Mouse (Mus musculus) lung, embryonic 14.5 days (tissue): ENCODE measurements around the gene 5730596B20Rik. TPM values are rescaled to one million over a fixed set of nuclear protein-coding genes. Genes with fewer than 3 reads are reported as not detected.
A peak's percentile ranks its signal among the peaks of the same experiment; 100 is the strongest.

Experiments
- ATAC-seq: fragments of 200-750 bp; cut with Nextera tagmentation; 2 replicates; pipeline ENCODE4 v1.8.0; 2017; ENCODE audit warnings: mild to moderate bottlenecking, moderate TSS enrichment, moderate library complexity; ENCODE audit not compliant: insufficient read depth
- DNase-seq: peaks from one replicate; pipeline ENCODE4 v3.0.0-alpha.2; 2015
- H3K27ac ChIP-seq: fragments of 300-500 bp; sonication (generic); 2 replicates; pipeline ENCODE4 v1.5.1; 2014; ENCODE audit warnings: low read depth, mild to moderate bottlenecking, moderate library complexity
- H3K27me3 ChIP-seq: fragments of 300-500 bp; sonication (generic); 2 replicates; pipeline ENCODE4 v1.6.1; 2014; ENCODE audit warnings: low read length, control low read depth; ENCODE audit not compliant: insufficient read depth
- H3K36me3 ChIP-seq: fragments of 300-500 bp; sonication (generic); 2 replicates; pipeline ENCODE4 v1.6.1; 2014; ENCODE audit warnings: control low read depth; ENCODE audit not compliant: insufficient read depth
- H3K4me1 ChIP-seq: fragments of 300-500 bp; sonication (generic); 2 replicates; pipeline ENCODE4 v1.6.1; 2014; ENCODE audit warnings: antibody characterized with exemption, control low read depth; ENCODE audit not compliant: insufficient read depth
- H3K4me2 ChIP-seq: fragments of 300-500 bp; sonication (generic); 2 replicates; pipeline ENCODE4 v1.6.1; 2014; ENCODE audit warnings: mild to moderate bottlenecking
- H3K4me3 ChIP-seq: fragments of 300-500 bp; sonication (generic); 2 replicates; pipeline ENCODE4 v1.5.1; 2014; ENCODE audit warnings: low read depth, low read length
- H3K9ac ChIP-seq: fragments of 300-500 bp; sonication (generic); 2 replicates; pipeline ENCODE4 v1.6.1; 2014
- H3K9me3 ChIP-seq: fragments of 300-500 bp; sonication (generic); 2 replicates; pipeline ENCODE4 v1.6.1; 2016; ENCODE audit warnings: low read depth, low read length, control low read depth
- CTCF ChIP-seq: IDR thresholded peaks from 2 replicates; pipeline ENCODE4 v1.5.1; 2016; ENCODE audit warnings: antibody characterized with exemption, low read depth
- WGBS: fragments of 180-500 bp; shearing (Covaris S2); extraction: QIAGEN DNeasy Blood & Tissue Kit; methylation state at CpG from one replicate; pipeline ENCODE4 v1.1.7; 2014; 5-methylcytosine and 5-hydroxymethylcytosine counted together
- polyA plus RNA-seq: library from polyadenylated mRNA; unstranded; fragments of >200 nt; fragmentation: Nextera tagmentation; extraction: Ambion mirVana; gene quantifications from 2 replicates; pipeline ENCODE4 v1.2.1, GENCODE M21; 2014

5730596B20Rik gene
- polyA plus RNA-seq, 1 experiment from 2014 or later: 2.6 TPM

GRCm38 (mm10) chr6:52213119-52213986, 36.1 kb downstream of the 5730596B20Rik start, which contains the start of the genes Hoxa3 and Gm28308:
Hoxa3 (minus strand) TSS chr6:52213336.
Gm28308 (minus strand) TSS chr6:52213339.
- Histone ChIP-seq H3K4me3 (peak within 1 kb of the TSS; percentile 43), H3K9ac (peak within 1 kb of the TSS; percentile 40), H3K27ac (peak within 1 kb of the TSS; percentile 85; the same call in 1 of the 2 replicates), H3K4me2 (peak within 1 kb of the TSS; percentile 87), H3K4me1 (0 out of 2 replicates have a peak, but pooled peaks cover 3% of the 10 kb centered on the region), H3K36me3 (no peaks in the 10 kb centered on the region), H3K9me3 (no peaks in the 10 kb centered on the region), H3K27me3 (peaks cover 98% of the 10 kb centered on the region)
- DNase-seq (peak; percentile 80), ATAC-seq (peak; percentile 21; the same call in 1 of the 2 replicates)
- 9% methylated on average over 38 of the region's 38 CpGs for WGBS
- no peak for TF ChIP-seq CTCF

- ATAC-seq (no peak), DNase-seq (peak; percentile 44)
- H3K9me3 ChIP-seq: no peaks in the 10 kb centered on the region
- H3K9ac ChIP-seq: no peak overlapping the region
- 32% methylated on average over 5 of the region's 5 CpGs for WGBS
- H3K36me3 ChIP-seq: no peaks in the 10 kb centered on the region
- no peaks in the 10 kb centered on the region for H3K4me1 ChIP-seq
- peak overlapping the region; percentile 87; the same call in 1 of the 2 replicates for H3K4me2 ChIP-seq
- no peak overlapping the region for H3K27ac ChIP-seq
- peaks cover 98% of the 10 kb centered on the region for H3K27me3 ChIP-seq
- no peak overlapping the region for H3K4me3 ChIP-seq
- TF ChIP-seq CTCF: no peak
These were observed 37.0 kb downstream of the 5730596B20Rik start for GRCm38 (mm10) chr6:52214271-52214670.

DNA sequence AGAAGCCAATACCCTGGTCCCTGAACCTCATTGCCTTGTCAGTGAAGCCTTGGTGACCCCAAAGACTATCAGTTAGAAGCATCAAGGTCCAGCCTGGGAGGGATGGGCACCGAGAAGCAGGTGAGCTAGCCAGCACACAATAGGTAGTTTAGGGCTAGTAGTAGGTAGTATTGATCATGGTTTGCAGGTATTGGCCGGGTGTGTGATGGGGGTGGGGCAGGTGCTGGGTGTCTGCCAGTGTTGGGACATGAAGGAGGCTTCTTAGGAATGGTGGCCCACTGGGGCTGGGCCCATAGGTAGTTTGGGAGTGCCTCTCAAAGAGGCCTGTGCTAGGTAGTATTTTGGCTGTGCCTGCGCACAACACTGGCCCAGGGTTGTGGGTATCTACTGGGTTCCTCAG, 37.8 kb downstream of the 5730596B20Rik start:
- no peak overlapping the region for H3K9ac ChIP-seq
- TF ChIP-seq CTCF: no peak
- no peak overlapping the region for H3K4me3 ChIP-seq
- H3K9me3 ChIP-seq: no peaks in the 10 kb centered on the region
- WGBS: 35% methylated on average over 3 of the region's 3 CpGs
- no peak overlapping the region for H3K4me2 ChIP-seq
- ATAC-seq (no peak), DNase-seq (no peak)
- H3K4me1 ChIP-seq: no peaks in the 10 kb centered on the region
- H3K27ac ChIP-seq: no peak overlapping the region
- H3K27me3 ChIP-seq: peaks cover 99% of the 10 kb centered on the region
- H3K36me3 ChIP-seq: no peaks in the 10 kb centered on the region

- no peak for DNase-seq
- H3K27ac ChIP-seq: no peak overlapping the region
- peaks cover 99% of the 10 kb centered on the region for H3K27me3 ChIP-seq
- H3K4me1 ChIP-seq: no peaks in the 10 kb centered on the region
- no peak overlapping the region for H3K9ac ChIP-seq
- TF ChIP-seq CTCF: no peak
- no peak for ATAC-seq
- H3K4me2 ChIP-seq: peak overlapping the region; percentile 81
- WGBS: 5% methylated on average over 30 of the region's 30 CpGs
- peak overlapping the region; percentile 13; the same call in 1 of the 2 replicates for H3K4me3 ChIP-seq
- H3K36me3 ChIP-seq: no peaks in the 10 kb centered on the region
- H3K9me3 ChIP-seq: no peaks in the 10 kb centered on the region
These were observed 38.7 kb downstream of the 5730596B20Rik start for GRCm38 (mm10) chr6:52215771-52216535.

DNA sequence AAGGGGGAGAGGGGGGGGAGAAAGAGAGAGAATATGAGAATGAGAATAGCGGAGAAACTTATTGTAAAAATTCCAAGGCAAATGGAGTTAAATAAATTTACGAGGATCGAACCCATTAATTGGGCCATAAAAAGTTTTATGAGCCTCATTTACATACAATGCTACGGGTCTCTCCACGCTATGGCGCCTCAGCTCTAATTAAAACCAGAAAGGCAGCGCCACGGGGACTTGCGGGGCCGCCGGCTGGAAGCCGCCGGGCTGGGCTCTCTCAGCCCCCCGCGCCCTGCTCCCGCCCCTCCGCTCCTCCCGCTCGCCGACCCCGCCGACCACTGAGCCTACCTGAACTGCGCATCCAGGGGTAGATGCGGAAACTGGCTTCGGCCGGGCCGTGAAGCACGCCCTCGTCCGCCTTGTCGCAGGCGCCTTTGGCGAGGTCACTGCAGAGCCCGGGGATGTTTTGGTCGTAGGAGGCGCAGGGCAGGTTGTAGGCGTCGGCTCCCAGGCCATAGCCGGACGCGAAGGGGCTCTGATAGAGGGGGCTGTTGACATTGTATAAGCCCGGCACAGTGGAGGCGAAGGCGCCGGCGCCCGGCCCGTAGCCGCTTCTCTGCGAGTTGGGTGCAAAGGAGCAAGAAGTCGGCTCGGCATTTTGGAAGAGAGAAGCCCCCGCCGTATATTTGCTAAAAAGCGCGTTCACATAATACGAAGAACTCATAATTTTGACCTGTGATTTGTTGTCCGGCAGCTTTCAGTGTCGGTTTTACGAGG, 39.6 kb downstream of the 5730596B20Rik start:
- no peaks in the 10 kb centered on the region for H3K4me1 ChIP-seq
- ATAC-seq: no peak
- peak overlapping the region; percentile 39; the same call in 1 of the 2 replicates for H3K9ac ChIP-seq
- TF ChIP-seq CTCF: no peak
- H3K4me2 ChIP-seq: peak overlapping the region; percentile 81
- 2% methylated on average over 60 of the region's 60 CpGs for WGBS
- DNase-seq: peak; percentile 26
- peak overlapping the region; percentile 47 for H3K4me3 ChIP-seq
- H3K36me3 ChIP-seq: no peaks in the 10 kb centered on the region
- H3K27ac ChIP-seq: 0 out of 2 replicates have a peak overlapping the region, but pooled peaks have one; percentile 2
- peaks cover 99% of the 10 kb centered on the region for H3K27me3 ChIP-seq
- H3K9me3 ChIP-seq: no peaks in the 10 kb centered on the region

- no peaks in the 10 kb centered on the region for H3K9me3 ChIP-seq
- ATAC-seq (peak; percentile 45), DNase-seq (peak; percentile 86)
- no peak overlapping the region for H3K27ac ChIP-seq
- H3K4me2 ChIP-seq: peak overlapping the region; percentile 81
- TF ChIP-seq CTCF: no peak
- peaks cover 99% of the 10 kb centered on the region for H3K27me3 ChIP-seq
- no peaks in the 10 kb centered on the region for H3K36me3 ChIP-seq
- under 1% methylated on average over 25 of the region's 25 CpGs for WGBS
- H3K4me3 ChIP-seq: peak overlapping the region; percentile 47
- peak overlapping the region; percentile 4; the same call in 1 of the 2 replicates for H3K9ac ChIP-seq
- no peaks in the 10 kb centered on the region for H3K4me1 ChIP-seq
These were observed 40.1 kb downstream of the 5730596B20Rik start for GRCm38 (mm10) chr6:52217459-52217768.
